Mouse (Mus musculus): ENCODE measurements around the gene Ptcd2. TPM values are rescaled to one million over a fixed set of nuclear protein-coding genes. Genes with fewer than 3 reads are reported as not detected.

The Ptcd2 gene
- polyA plus RNA-seq, 1 experiment from 2014 or later, result 23.0 TPM

- H3K27me3 ChIP-seq (ENCODE audit: control insufficient read depth, insufficient read depth, low read depth, low read length), result no peaks in the 10 kb centered on the region
- H3K36me3 ChIP-seq (ENCODE audit: control insufficient read depth, insufficient read depth), result no peaks in the 10 kb centered on the region
- WGBS (ENCODE audit: insufficient replicate concordance), result 67% methylated on average over 4 of the region's 4 CpGs
- no peak overlapping the region for H3K4me3 ChIP-seq (ENCODE audit: low read depth, low read length)
- H3K9me3 ChIP-seq (replicated peaks; ENCODE audit: control insufficient read depth, low read length), result no peaks in the 10 kb centered on the region
- no peak overlapping the region for H3K9ac ChIP-seq (ENCODE audit: low read depth, low read length)
- H3K4me2 ChIP-seq (ENCODE audit: low read depth, low read length), result no peak overlapping the region
- H3K27ac ChIP-seq (ENCODE audit: low read length), result no peak overlapping the region
- H3K4me1 ChIP-seq (ENCODE audit: control insufficient read depth, low read depth, low read length), result no peaks in the 10 kb centered on the region
- no peak for ATAC-seq (ENCODE audit: low read depth)
These were observed 19.4 kb upstream of the Ptcd2 start for GRCm38 (mm10) chr13:99363866-99364265.

- no peaks in the 10 kb centered on the region for H3K27me3 ChIP-seq (ENCODE audit: control insufficient read depth, insufficient read depth, low read depth, low read length)
- ATAC-seq (ENCODE audit: low read depth), result no peak
- H3K36me3 ChIP-seq (ENCODE audit: control insufficient read depth, insufficient read depth), result no peaks in the 10 kb centered on the region
- no peak overlapping the region for H3K4me2 ChIP-seq (ENCODE audit: low read depth, low read length)
- H3K4me1 ChIP-seq (ENCODE audit: control insufficient read depth, low read depth, low read length), result no peaks in the 10 kb centered on the region
- H3K9ac ChIP-seq (ENCODE audit: low read depth, low read length), result no peak overlapping the region
- no peaks in the 10 kb centered on the region for H3K9me3 ChIP-seq (replicated peaks; ENCODE audit: control insufficient read depth, low read length)
- H3K4me3 ChIP-seq (ENCODE audit: low read depth, low read length), result no peak overlapping the region
- WGBS (ENCODE audit: insufficient replicate concordance), result 86% methylated on average over 14 of the region's 14 CpGs
- no peak overlapping the region for H3K27ac ChIP-seq (ENCODE audit: low read length)
These were observed 14.4 kb upstream of the Ptcd2 start for GRCm38 (mm10) chr13:99358921-99359320.

- ATAC-seq (ENCODE audit: low read depth), result no peak
- Histone ChIP-seq H3K9ac (ENCODE audit: low read depth, low read length) (no peak overlapping the region), H3K4me1 (ENCODE audit: control insufficient read depth, low read depth, low read length) (peaks cover 7% of the 10 kb centered on the region), H3K36me3 (ENCODE audit: control insufficient read depth, insufficient read depth) (no peaks in the 10 kb centered on the region), H3K9me3 (replicated peaks; ENCODE audit: control insufficient read depth, low read length) (no peaks in the 10 kb centered on the region), H3K4me3 (ENCODE audit: low read depth, low read length) (no peak overlapping the region), H3K27ac (ENCODE audit: low read length) (no peak overlapping the region), H3K4me2 (ENCODE audit: low read depth, low read length) (no peak overlapping the region), H3K27me3 (ENCODE audit: control insufficient read depth, insufficient read depth, low read depth, low read length) (no peaks in the 10 kb centered on the region)
- whole genome bisulfite sequencing (ENCODE audit: insufficient replicate concordance), result 58% methylated on average over 9 of the region's 9 CpGs
These were observed 12.1 kb upstream of the Ptcd2 start for GRCm38 (mm10) chr13:99356428-99357265.

- Histone ChIP-seq H3K4me3 (ENCODE audit: low read depth, low read length) (no peak overlapping the region), H3K4me2 (ENCODE audit: low read depth, low read length) (no peak overlapping the region), H3K36me3 (ENCODE audit: control insufficient read depth, insufficient read depth) (0 out of 2 replicates have a peak, but pooled peaks cover 2% of the 10 kb centered on the region), H3K27me3 (ENCODE audit: control insufficient read depth, insufficient read depth, low read depth, low read length) (no peaks in the 10 kb centered on the region), H3K27ac (ENCODE audit: low read length) (no peak overlapping the region), H3K4me1 (ENCODE audit: control insufficient read depth, low read depth, low read length) (peaks cover 7% of the 10 kb centered on the region), H3K9me3 (replicated peaks; ENCODE audit: control insufficient read depth, low read length) (no peaks in the 10 kb centered on the region), H3K9ac (ENCODE audit: low read depth, low read length) (no peak overlapping the region)
- 69% methylated on average over 7 of the region's 7 CpGs for WGBS (ENCODE audit: insufficient replicate concordance)
- ATAC-seq (ENCODE audit: low read depth), result no peak
These were observed 11.4 kb upstream of the Ptcd2 start for GRCm38 (mm10) chr13:99355861-99356260.

DNA sequence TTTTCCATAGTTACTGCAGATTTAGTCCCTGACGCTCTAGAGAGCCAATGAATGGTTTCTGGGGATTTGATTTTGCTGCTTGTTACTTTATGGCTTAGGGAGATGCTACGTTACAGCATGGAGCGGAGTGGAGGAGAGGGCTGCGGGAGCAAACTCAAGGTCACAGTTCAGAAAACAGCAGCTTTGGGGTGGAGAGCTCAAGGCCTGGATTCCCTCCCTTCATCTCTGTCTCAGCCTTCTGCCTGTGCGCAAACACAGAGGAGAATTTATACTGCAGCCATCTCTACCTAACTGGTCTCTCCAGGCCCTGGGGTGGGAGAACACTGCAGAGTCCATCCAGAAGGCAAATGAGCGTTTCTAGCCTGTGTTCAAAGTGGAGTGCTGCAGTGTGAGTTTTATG, 10.6 kb upstream of the Ptcd2 start:
- peaks cover 7% of the 10 kb centered on the region for H3K4me1 ChIP-seq (ENCODE audit: control insufficient read depth, low read depth, low read length)
- peaks cover 3% of the 10 kb centered on the region; the same call in 1 of the 2 replicates for H3K36me3 ChIP-seq (ENCODE audit: control insufficient read depth, insufficient read depth)
- H3K27me3 ChIP-seq (ENCODE audit: control insufficient read depth, insufficient read depth, low read depth, low read length), result no peaks in the 10 kb centered on the region
- no peak overlapping the region for H3K4me3 ChIP-seq (ENCODE audit: low read depth, low read length)
- H3K27ac ChIP-seq (ENCODE audit: low read length), result no peak overlapping the region
- H3K4me2 ChIP-seq (ENCODE audit: low read depth, low read length), result no peak overlapping the region
- 76% methylated on average over 6 of the region's 6 CpGs for WGBS (ENCODE audit: insufficient replicate concordance)
- no peaks in the 10 kb centered on the region for H3K9me3 ChIP-seq (replicated peaks; ENCODE audit: control insufficient read depth, low read length)
- no peak overlapping the region for H3K9ac ChIP-seq (ENCODE audit: low read depth, low read length)
- no peak for ATAC-seq (ENCODE audit: low read depth)

GRCm38 (mm10) chr13:99353490-99353851, 9.0 kb upstream of the Ptcd2 start:
- ATAC-seq (ENCODE audit: low read depth), result no peak
- Histone ChIP-seq H3K9ac (ENCODE audit: low read depth, low read length) (peak overlapping the region; percentile 66), H3K27ac (ENCODE audit: low read length) (peak overlapping the region; percentile 76), H3K4me2 (ENCODE audit: low read depth, low read length) (peak overlapping the region; percentile 88), H3K27me3 (ENCODE audit: control insufficient read depth, insufficient read depth, low read depth, low read length) (no peaks in the 10 kb centered on the region), H3K9me3 (replicated peaks; ENCODE audit: control insufficient read depth, low read length) (no peaks in the 10 kb centered on the region), H3K4me3 (ENCODE audit: low read depth, low read length) (peak overlapping the region; percentile 59), H3K4me1 (ENCODE audit: control insufficient read depth, low read depth, low read length) (peaks cover 7% of the 10 kb centered on the region), H3K36me3 (ENCODE audit: control insufficient read depth, insufficient read depth) (peaks cover 5% of the 10 kb centered on the region)
- WGBS (ENCODE audit: insufficient replicate concordance), result 23% methylated on average over 7 of the region's 7 CpGs

GRCm38 (mm10) chr13:99352758-99353489, 8.4 kb upstream of the Ptcd2 start:
- peaks cover 8% of the 10 kb centered on the region for H3K36me3 ChIP-seq (ENCODE audit: control insufficient read depth, insufficient read depth)
- peak; percentile 100 for ATAC-seq (ENCODE audit: low read depth)
- H3K4me2 ChIP-seq (ENCODE audit: low read depth, low read length), result peak overlapping the region; percentile 88
- H3K27me3 ChIP-seq (ENCODE audit: control insufficient read depth, insufficient read depth, low read depth, low read length), result no peaks in the 10 kb centered on the region
- H3K27ac ChIP-seq (ENCODE audit: low read length), result peak overlapping the region; percentile 76
- H3K9me3 ChIP-seq (replicated peaks; ENCODE audit: control insufficient read depth, low read length), result no peaks in the 10 kb centered on the region
- peak overlapping the region; percentile 66; the same call in 1 of the 2 replicates for H3K9ac ChIP-seq (ENCODE audit: low read depth, low read length)
- WGBS (ENCODE audit: insufficient replicate concordance), result 10% methylated on average over 28 of the region's 28 CpGs
- peaks cover 7% of the 10 kb centered on the region for H3K4me1 ChIP-seq (ENCODE audit: control insufficient read depth, low read depth, low read length)
- H3K4me3 ChIP-seq (ENCODE audit: low read depth, low read length), result peak overlapping the region; percentile 59

DNA sequence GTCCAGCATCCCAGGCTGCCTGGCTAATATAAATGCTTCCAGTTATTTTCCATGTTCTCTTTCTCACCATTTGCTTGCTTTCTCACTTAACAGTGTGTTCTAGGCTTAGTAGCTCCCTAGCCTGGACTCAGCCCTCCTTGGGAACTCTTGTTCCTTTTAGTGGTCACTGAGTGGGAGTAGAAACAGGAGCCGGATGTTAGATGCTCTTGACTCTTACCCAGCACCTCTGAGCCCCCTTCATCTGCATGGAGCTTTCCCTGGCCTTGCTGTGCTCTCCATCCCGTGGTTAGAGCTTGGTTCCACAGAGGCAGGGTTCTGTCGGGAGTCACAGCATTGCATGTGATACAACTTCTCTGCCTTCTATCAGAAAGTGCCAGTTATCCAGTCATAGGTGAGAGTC, 7.1 kb upstream of the Ptcd2 start:
- Histone ChIP-seq H3K27me3 (ENCODE audit: control insufficient read depth, insufficient read depth, low read depth, low read length) (no peaks in the 10 kb centered on the region), H3K9ac (ENCODE audit: low read depth, low read length) (no peak overlapping the region), H3K4me1 (ENCODE audit: control insufficient read depth, low read depth, low read length) (peaks cover 7% of the 10 kb centered on the region), H3K4me2 (ENCODE audit: low read depth, low read length) (no peak overlapping the region), H3K36me3 (ENCODE audit: control insufficient read depth, insufficient read depth) (peaks cover 8% of the 10 kb centered on the region), H3K9me3 (replicated peaks; ENCODE audit: control insufficient read depth, low read length) (no peaks in the 10 kb centered on the region), H3K27ac (ENCODE audit: low read length) (no peak overlapping the region), H3K4me3 (ENCODE audit: low read depth, low read length) (no peak overlapping the region)
- WGBS (ENCODE audit: insufficient replicate concordance), result 58% methylated on average over 3 of the region's 3 CpGs
- ATAC-seq (ENCODE audit: low read depth), result no peak

DNA sequence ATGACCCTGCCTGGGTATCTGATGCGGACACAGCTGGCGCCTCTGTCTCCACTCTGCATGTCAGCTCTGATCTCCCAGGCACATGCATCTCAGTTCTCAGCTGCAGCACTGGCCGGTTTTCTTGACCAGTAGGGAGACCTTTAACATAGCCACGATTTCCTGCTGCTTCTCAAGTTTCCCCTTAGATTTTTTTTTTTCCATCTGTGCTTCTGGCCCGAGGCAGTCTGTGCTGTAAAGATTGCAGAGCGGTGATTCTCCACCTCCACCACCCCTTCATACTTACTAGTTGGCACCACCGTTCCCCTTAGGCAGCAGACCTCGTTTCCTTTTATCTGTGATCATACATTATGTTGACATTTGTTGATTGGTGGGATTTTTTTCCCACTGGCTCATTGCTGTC, 6.7 kb upstream of the Ptcd2 start:
- Histone ChIP-seq H3K27me3 (ENCODE audit: control insufficient read depth, insufficient read depth, low read depth, low read length) (no peaks in the 10 kb centered on the region), H3K4me3 (ENCODE audit: low read depth, low read length) (no peak overlapping the region), H3K27ac (ENCODE audit: low read length) (no peak overlapping the region), H3K36me3 (ENCODE audit: control insufficient read depth, insufficient read depth) (peaks cover 8% of the 10 kb centered on the region), H3K4me2 (ENCODE audit: low read depth, low read length) (no peak overlapping the region), H3K4me1 (ENCODE audit: control insufficient read depth, low read depth, low read length) (peaks cover 7% of the 10 kb centered on the region), H3K9ac (ENCODE audit: low read depth, low read length) (no peak overlapping the region), H3K9me3 (replicated peaks; ENCODE audit: control insufficient read depth, low read length) (no peaks in the 10 kb centered on the region)
- 57% methylated on average over 8 of the region's 8 CpGs for WGBS (ENCODE audit: insufficient replicate concordance)
- no peak for ATAC-seq (ENCODE audit: low read depth)
